Mouse (Mus musculus) intestine, embryonic 14.5 days (tissue): ENCODE results near the gene Pla2g12a. TPM values are rescaled to one million over a fixed set of nuclear protein-coding genes. Genes with fewer than 3 reads are reported as not detected.

Experiments
- ATAC-seq: fragments of 200-750 bp; cut with Nextera tagmentation; replicated peaks from 2 replicates; pipeline ENCODE4 v1.8.0; 2017; ENCODE audit warnings: low read depth, moderate number of reproducible peaks, moderate TSS enrichment, moderate library complexity; ENCODE audit not compliant: low FRiP score, low TSS enrichment
- DNase-seq: peaks from one replicate; pipeline ENCODE4 v3.0.0-alpha.2; 2018; ENCODE audit warnings: low spot score
- H3K27ac ChIP-seq: fragments of 300-500 bp; sonication (generic); 2 replicates; pipeline ENCODE4 v1.5.1; 2014; ENCODE audit warnings: low read depth, mild to moderate bottlenecking, control low read depth
- H3K27me3 ChIP-seq: fragments of 300-500 bp; sonication (generic); replicated peaks from 2 replicates; pipeline ENCODE4 v1.6.1; 2014; ENCODE audit warnings: low read length, control low read depth; ENCODE audit not compliant: control insufficient read depth, insufficient read depth
- H3K36me3 ChIP-seq: fragments of 300-500 bp; sonication (generic); 2 replicates; pipeline ENCODE4 v1.6.1; 2014; ENCODE audit warnings: low read length, control low read depth; ENCODE audit not compliant: control insufficient read depth, insufficient read depth
- H3K4me1 ChIP-seq: fragments of 300-500 bp; sonication (generic); replicated peaks from 2 replicates; pipeline ENCODE4 v1.6.1; 2014; ENCODE audit warnings: low read length, control low read depth, mixed read lengths; ENCODE audit not compliant: control insufficient read depth, insufficient read depth
- H3K4me2 ChIP-seq: fragments of 300-500 bp; sonication (generic); 2 replicates; pipeline ENCODE4 v1.6.1; 2014; ENCODE audit warnings: low read length
- H3K4me3 ChIP-seq: fragments of 300-500 bp; sonication (generic); 2 replicates; pipeline ENCODE4 v1.5.1; 2014; ENCODE audit warnings: low read depth, low read length, control low read depth, mixed read lengths
- H3K9ac ChIP-seq: fragments of 300-500 bp; sonication (generic); 2 replicates; pipeline ENCODE4 v1.6.1; 2014; ENCODE audit warnings: mild to moderate bottlenecking, low read length
- H3K9me3 ChIP-seq: fragments of 300-500 bp; sonication (generic); 2 replicates; pipeline ENCODE4 v1.6.1; 2016; ENCODE audit warnings: low read length, control low read depth; ENCODE audit not compliant: control insufficient read depth
- WGBS: fragments of 180-500 bp; shearing (Covaris S2); extraction: QIAGEN DNeasy Blood & Tissue Kit; methylation state at CpG from one replicate; pipeline ENCODE4 v1.1.7; 2014; 5-methylcytosine and 5-hydroxymethylcytosine counted together
- polyA plus RNA-seq: library from polyadenylated mRNA; unstranded; fragments of >200 nt; fragmentation: Nextera tagmentation; extraction: Ambion mirVana; gene quantifications from 2 replicates; pipeline ENCODE4 v1.2.1, GENCODE M21; 2014

Pla2g12a gene
- 62.4 and 67.0 TPM in 2 replicates for polyA plus RNA-seq

- H3K9me3 ChIP-seq, result no peaks in the 10 kb centered on the region
- under 1% methylated on average over 66 of the region's 66 CpGs for WGBS
- H3K4me3 ChIP-seq, result peak within 1 kb of the TSS; percentile 62
- H3K27me3 ChIP-seq, result no peaks in the 10 kb centered on the region
- DNase-seq (peak; percentile 91), ATAC-seq (peak; percentile 92)
- peak within 1 kb of the TSS; percentile 67 for H3K9ac ChIP-seq
- no peaks in the 10 kb centered on the region for H3K4me1 ChIP-seq
- H3K36me3 ChIP-seq, result no peaks in the 10 kb centered on the region
- peak within 1 kb of the TSS; percentile 67 for H3K27ac ChIP-seq
- H3K4me2 ChIP-seq, result peak within 1 kb of the TSS; percentile 78
Measured at GRCm38 (mm10) chr3:129878405-129879021, at the start of gene Pla2g12a. Gene Pla2g12a, plus strand, starts transcription at chr3:129878606.

DNA sequence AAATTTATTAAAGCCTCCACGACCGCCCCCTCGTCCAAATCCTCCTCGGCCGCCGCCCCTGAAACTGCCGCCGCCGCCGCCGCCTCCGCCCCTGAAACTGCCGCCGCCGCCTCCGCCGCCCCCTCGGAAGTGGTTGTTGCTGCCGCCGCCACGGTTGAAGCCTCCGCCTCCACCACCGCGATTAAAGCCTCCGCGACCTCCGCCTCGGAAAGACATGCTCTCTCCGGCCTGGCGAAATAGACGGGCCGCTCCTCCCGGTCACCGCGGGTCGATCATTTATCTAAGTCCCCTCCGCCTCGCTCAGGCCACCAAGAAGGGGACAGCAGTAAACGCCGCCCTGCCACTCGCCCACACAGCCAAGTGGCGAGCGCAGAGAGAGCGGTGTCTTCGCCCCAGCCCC, 47.8 kb upstream of the Pla2g12a start:
- Histone ChIP-seq H3K27me3 (no peaks in the 10 kb centered on the region), H3K9ac (peak overlapping the region; percentile 84), H3K27ac (peak overlapping the region; percentile 94), H3K4me3 (peak overlapping the region; percentile 94), H3K36me3 (peaks cover 28% of the 10 kb centered on the region), H3K4me1 (peaks cover 10% of the 10 kb centered on the region), H3K9me3 (no peaks in the 10 kb centered on the region), H3K4me2 (peak overlapping the region; percentile 60)
- under 1% methylated on average over 44 of the region's 45 CpGs for WGBS
- DNase-seq, result no peak
- no peak for ATAC-seq

DNA sequence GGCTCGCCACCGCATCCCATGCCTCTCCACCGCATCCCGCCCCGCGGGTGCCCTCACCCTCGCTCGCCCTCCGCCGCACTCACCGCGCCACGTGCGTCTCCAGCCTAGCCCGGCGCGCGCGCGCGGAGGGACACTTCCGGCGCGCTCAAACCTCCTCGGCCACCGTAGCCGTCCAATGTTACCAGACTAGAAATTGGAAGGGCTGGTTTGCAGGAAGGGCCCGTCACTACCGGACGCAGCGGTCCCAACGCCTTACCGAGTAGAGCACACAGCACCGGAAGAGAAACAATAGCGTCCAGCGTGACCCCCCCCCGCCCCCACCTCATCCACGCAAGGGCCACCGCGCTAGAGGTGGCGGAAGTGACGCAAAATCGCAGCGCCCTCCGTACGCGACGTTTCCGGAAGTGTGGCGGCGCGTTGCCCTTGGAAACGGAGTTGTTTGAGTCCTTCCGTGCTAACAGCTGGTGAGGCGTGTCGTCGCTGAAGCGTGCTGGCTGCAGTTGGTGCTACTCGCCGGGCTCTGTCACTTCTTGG, 47.3 kb upstream of the Pla2g12a start, which contains the start of gene Gar1:
Gene Gar1 (minus strand): TSS at position 362 of the 534 bp plus-strand sequence.
- H3K27me3 ChIP-seq, result no peaks in the 10 kb centered on the region
- peak within 1 kb of the TSS; percentile 94 for H3K27ac ChIP-seq
- peak within 1 kb of the TSS; percentile 82 for H3K4me2 ChIP-seq
- H3K9ac ChIP-seq, result peak within 1 kb of the TSS; percentile 84
- no peaks in the 10 kb centered on the region for H3K9me3 ChIP-seq
- peaks cover 10% of the 10 kb centered on the region for H3K4me1 ChIP-seq
- 1% methylated on average over 60 of the region's 60 CpGs for WGBS
- ATAC-seq (peak; percentile 92), DNase-seq (peak; percentile 97)
- H3K36me3 ChIP-seq, result peaks cover 24% of the 10 kb centered on the region
- H3K4me3 ChIP-seq, result peak within 1 kb of the TSS; percentile 94

- Histone ChIP-seq H3K4me2 (peak within 1 kb of the TSS; percentile 38), H3K4me3 (0 out of 2 replicates have a peak within 1 kb of the TSS, but pooled peaks have one; percentile 10), H3K4me1 (no peaks in the 10 kb centered on the region), H3K9me3 (no peaks in the 10 kb centered on the region), H3K9ac (no peak within 1 kb of the TSS), H3K36me3 (no peaks in the 10 kb centered on the region), H3K27ac (peak within 1 kb of the TSS; percentile 48; the same call in 1 of the 2 replicates), H3K27me3 (no peaks in the 10 kb centered on the region)
- WGBS, result 63% methylated on average over 6 of the region's 6 CpGs
- ATAC-seq (no peak), DNase-seq (no peak)
Measured at GRCm38 (mm10) chr3:129835388-129835934, 42.9 kb upstream of the Pla2g12a start, which contains the start of gene Cfi. Gene Cfi, plus strand, starts transcription at chr3:129835884.

- H3K27ac ChIP-seq, result peak overlapping the region; percentile 48; the same call in 1 of the 2 replicates
- ATAC-seq, result peak; percentile 69
- H3K4me3 ChIP-seq, result 0 out of 2 replicates have a peak overlapping the region, but pooled peaks have one; percentile 10
- H3K4me1 ChIP-seq, result no peaks in the 10 kb centered on the region
- DNase-seq, result peak; percentile 64
- H3K9ac ChIP-seq, result no peak overlapping the region
- no peaks in the 10 kb centered on the region for H3K36me3 ChIP-seq
- H3K27me3 ChIP-seq, result no peaks in the 10 kb centered on the region
- 18% methylated on average over 11 of the region's 11 CpGs for WGBS
- no peaks in the 10 kb centered on the region for H3K9me3 ChIP-seq
- peak overlapping the region; percentile 38 for H3K4me2 ChIP-seq
Measured at GRCm38 (mm10) chr3:129836051-129836697, 42.2 kb upstream of the Pla2g12a start.

GRCm38 (mm10) chr3:129836965-129837364, 41.4 kb upstream of the Pla2g12a start:
- H3K4me1 ChIP-seq, result no peaks in the 10 kb centered on the region
- DNase-seq (no peak), ATAC-seq (no peak)
- H3K27ac ChIP-seq, result no peak overlapping the region
- H3K9me3 ChIP-seq, result no peaks in the 10 kb centered on the region
- H3K36me3 ChIP-seq, result no peaks in the 10 kb centered on the region
- WGBS, result 73% methylated on average over 6 of the region's 6 CpGs
- H3K4me2 ChIP-seq, result peak overlapping the region; percentile 38
- H3K27me3 ChIP-seq, result no peaks in the 10 kb centered on the region
- no peak overlapping the region for H3K4me3 ChIP-seq
- no peak overlapping the region for H3K9ac ChIP-seq

DNA sequence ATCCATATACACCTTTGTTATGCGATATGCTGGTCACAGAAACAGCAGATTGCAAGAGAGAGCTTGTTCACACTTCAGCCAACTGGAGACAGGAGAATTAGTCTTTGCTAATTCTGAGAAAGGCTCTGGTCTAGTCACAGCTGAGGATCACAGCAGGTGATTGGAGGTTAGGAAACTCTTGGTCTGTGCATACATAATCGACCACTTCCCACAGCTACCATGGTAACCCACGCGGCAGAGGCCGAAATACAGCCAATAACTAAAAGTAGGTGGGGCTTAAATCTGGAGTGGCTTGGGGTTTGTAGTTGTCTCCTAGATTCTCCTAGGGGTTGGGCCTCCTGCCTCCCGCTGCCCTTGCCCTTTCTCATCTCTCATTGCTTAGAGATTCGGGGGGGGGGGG, 40.4 kb upstream of the Pla2g12a start:
- Histone ChIP-seq H3K36me3 (no peaks in the 10 kb centered on the region), H3K4me2 (no peak overlapping the region)

GRCm38 (mm10) chr3:129845868-129846267, 32.5 kb upstream of the Pla2g12a start:
- Histone ChIP-seq H3K36me3 (no peaks in the 10 kb centered on the region), H3K9ac (no peak overlapping the region), H3K27me3 (no peaks in the 10 kb centered on the region), H3K4me3 (no peak overlapping the region), H3K4me2 (no peak overlapping the region), H3K27ac (no peak overlapping the region), H3K9me3 (no peaks in the 10 kb centered on the region), H3K4me1 (no peaks in the 10 kb centered on the region)
- WGBS, result 72% methylated on average over 2 of the region's 2 CpGs
- DNase-seq (no peak), ATAC-seq (no peak)

More for the DNA sequence above, 40.4 kb upstream of the Pla2g12a start:
- Histone ChIP-seq H3K27me3 (no peaks in the 10 kb centered on the region), H3K9ac (no peak overlapping the region), H3K27ac (no peak overlapping the region), H3K4me1 (no peaks in the 10 kb centered on the region), H3K9me3 (no peaks in the 10 kb centered on the region), H3K4me3 (no peak overlapping the region)
- 53% methylated on average over 7 of the region's 7 CpGs for WGBS
- no peak for DNase-seq
- no peak for ATAC-seq
